Mouse (Mus musculus) layer of hippocampus, postnatal 14 days (tissue): ENCODE measurements around the gene Mapk6. TPM values are rescaled to one million over a fixed set of nuclear protein-coding genes. Genes with fewer than 3 reads are reported as not detected.
A peak's percentile ranks its signal among the peaks of the same experiment; 100 is the strongest.

Experiments
- DNase-seq, 2 experiments: peaks; one replicate each; pipeline ENCODE4 v3.0.0; 2021 to 2022; ENCODE audit warnings: low spot score in 2 of 2, mixed read lengths in 1 of 2
- total RNA-seq, 2 experiments: library from RNA; stranded (reverse); gene quantifications; 2 replicates each; pipeline ENCODE4 v1.2.3; 2021

The Mapk6 gene
- total RNA-seq, 2 experiments from 2014 or later: 40.6 to 42.1 TPM

- no peak for DNase-seq
Observed at GRCm38 (mm10) chr9:75425796-75426391, 16.1 kb upstream of the Mapk6 start.

DNA sequence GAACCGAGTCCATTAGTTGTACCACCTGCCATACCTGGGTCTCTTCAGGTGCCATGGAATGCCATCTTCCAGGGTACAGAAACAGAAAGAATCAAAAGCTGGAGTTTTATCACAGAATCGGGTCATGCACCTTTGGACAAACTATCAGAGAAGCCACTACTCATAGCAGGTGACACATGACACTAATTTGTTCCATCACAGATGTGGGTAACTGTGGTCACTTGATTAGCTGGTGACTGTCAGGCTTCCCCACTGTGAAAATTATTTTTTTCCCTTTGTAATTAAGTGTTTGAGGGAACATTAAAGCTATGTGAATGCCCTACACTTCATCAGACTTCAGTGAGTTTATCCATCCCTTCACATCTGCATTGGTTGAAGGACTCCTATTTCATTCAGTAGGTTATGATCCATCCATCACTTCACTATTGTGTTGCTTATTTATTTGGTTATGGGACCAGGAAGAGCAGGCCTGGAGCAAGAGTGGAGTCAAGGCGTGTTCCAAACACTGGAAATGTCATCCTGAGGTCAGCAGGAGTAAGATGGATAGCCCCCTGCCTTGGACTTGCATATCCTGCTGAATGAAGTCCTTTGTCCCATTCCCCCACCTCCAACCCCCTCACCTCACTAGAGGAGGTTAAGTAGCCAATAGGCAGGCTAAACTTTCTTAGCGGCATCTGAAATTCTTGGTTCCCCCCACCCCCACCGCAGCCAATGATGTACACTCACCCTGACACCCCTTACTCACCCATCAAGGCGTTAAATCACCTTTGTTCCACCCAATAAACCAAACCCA is 14.7 kb upstream of the Mapk6 start:
- no peak for DNase-seq

GRCm38 (mm10) chr9:75423683-75424082 is 13.9 kb upstream of the Mapk6 start:
- no peak for DNase-seq

GRCm38 (mm10) chr9:75422251-75422691 is 12.5 kb upstream of the Mapk6 start:
- DNase-seq: no peak

- DNase-seq: no peak
Observed at GRCm38 (mm10) chr9:75414204-75414603, 4.4 kb upstream of the Mapk6 start.

- DNase-seq: no peak
Observed at GRCm38 (mm10) chr9:75413206-75413605, 3.4 kb upstream of the Mapk6 start.

GRCm38 (mm10) chr9:75411584-75411983 is 1.8 kb upstream of the Mapk6 start:
- DNase-seq: no peak

DNA sequence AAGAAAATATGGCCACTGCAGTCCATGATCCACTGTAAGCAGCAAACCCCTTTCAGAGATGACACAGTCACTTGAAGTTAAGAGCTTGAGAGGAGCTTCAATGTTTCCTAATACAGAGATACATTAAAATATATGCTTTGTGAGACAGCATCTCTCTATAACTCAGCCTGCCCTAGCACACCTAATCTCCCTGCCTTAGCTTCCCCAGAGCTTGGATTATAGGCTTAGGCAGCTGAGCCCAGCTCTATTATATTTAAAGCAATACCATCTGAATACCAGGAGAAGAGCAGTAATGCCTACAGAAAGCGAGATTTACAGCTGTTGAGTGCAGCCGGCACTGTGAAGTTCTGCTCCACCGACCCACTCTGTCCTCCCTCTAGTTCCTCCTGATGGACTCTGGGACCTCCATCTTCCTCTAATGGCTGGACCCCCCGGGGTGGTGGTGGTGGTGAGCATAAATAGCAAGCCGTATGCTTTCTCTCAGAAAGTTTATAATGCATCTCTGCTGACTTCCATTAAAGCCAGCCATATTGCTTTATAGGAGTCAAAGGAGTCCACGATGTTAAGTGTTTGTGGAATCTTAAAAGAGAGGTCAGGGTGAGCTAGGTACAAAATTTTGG is 1.2 kb upstream of the Mapk6 start:
- DNase-seq: no peak

GRCm38 (mm10) chr9:75409031-75409851 is 564 bp downstream of the Mapk6 start:
- peak; percentile 49 to 64 for DNase-seq

GRCm38 (mm10) chr9:75408204-75408826 is 1.5 kb downstream of the Mapk6 start:
- DNase-seq: no peak

DNA sequence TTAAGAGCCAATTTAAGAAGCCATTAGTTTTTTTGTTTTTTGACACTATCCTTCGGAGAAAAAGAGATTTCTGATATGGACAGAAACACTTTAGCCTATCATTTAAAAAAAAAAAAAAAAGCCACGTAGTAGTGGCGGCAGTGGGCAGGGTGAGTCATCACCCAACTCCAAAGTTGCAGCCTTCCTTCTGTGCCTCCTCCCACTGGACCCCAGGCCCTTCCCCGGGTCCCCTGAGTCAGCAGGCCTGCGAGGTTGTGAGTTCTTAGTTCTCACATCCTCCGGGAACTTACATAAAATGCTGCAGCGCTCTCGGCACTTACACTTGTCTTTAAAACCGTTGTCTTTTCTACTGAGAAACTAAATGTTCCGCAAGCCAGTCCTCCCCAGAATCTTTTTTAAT is 2.0 kb downstream of the Mapk6 start:
- DNase-seq: no peak

- no peak for DNase-seq
Observed at GRCm38 (mm10) chr9:75406121-75406520, 3.7 kb downstream of the Mapk6 start.

GRCm38 (mm10) chr9:75403520-75403919 is 6.3 kb downstream of the Mapk6 start:
- DNase-seq: no peak

DNA sequence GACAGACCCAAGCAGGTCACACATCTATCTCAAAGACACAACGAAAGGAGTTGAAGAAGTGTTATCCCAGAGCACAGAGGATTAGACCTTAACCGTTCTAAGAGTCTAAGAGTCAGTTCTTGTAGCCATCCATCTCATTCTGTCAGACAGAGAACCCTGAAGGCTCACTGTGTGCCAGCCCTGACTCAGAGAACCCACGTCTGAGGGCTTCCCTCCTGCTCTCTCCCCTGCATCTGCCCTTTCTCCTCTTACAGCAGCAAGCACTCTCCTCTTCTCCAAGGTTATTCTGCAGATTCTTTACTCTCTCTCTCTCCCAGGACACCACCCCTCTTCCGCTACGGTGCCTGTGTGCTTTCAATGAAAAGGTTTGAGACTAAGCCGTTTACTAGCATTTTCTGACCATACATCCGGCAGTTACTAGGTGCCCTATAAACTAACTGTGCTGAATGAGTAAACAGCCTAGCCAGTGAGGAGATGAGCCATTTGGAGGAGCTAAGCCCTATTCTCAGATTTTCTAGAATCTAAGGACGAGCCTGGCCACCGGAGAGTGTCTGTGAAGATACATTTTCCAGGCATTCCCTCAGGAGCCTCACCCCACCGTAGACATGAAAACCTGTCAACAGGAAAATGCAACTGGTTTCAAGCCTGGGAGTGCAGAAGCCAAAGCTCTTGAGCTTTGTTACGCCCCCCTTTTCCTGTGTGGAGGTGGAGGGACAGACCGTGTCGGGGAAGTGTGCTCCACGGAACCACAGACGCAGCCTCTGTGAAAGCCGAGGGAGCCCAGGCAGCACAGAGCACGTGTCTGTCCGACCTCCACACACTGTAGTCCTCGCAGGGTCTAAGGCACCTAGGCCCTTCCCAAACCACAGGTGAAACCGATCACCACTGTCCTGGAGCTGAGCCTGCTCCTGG is 8.0 kb downstream of the Mapk6 start:
- DNase-seq: no peak

DNA sequence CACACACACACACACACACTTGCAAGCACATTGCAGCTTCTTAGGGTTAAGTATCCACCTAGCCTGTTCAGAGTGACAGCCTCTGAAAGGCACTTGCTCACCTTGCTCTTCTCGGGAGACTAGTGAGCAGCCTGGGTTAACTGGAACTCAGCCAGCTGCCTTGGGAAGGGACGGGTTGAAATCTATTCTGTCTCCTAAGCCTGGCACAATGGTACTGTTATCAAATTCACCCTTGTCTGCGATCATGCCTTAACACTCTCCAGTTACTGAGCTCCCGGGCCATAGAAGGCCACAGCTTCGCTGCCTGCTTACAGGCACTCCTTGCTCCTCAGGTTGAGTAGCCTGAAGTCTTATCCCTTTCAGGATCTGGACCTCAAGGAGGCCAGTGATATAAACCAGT is 9.2 kb downstream of the Mapk6 start:
- DNase-seq: no peak

GRCm38 (mm10) chr9:75399069-75399468 is 10.7 kb downstream of the Mapk6 start:
- DNase-seq: no peak

GRCm38 (mm10) chr9:75395971-75396370 is 13.8 kb downstream of the Mapk6 start:
- no peak for DNase-seq

DNA sequence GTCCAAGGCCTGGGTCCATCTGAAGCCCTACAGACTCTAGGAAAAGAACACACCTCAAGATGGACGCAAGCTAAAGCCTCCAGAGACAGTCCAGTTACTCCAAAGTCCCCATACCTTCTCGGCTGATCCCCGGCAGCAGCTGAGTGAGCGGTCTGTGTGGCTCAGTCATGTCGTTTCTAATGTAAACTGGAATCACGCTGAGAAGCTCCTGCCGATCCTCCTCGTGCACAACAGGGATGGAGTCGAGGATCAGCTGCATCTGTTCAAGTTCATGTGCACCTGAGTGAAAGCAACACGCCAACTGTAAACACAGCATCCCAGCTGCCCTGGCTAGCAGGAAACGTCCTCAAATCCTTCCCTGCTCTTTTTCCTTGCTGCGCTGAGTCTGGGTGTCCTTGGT is 16.6 kb downstream of the Mapk6 start:
- DNase-seq: no peak

DNA sequence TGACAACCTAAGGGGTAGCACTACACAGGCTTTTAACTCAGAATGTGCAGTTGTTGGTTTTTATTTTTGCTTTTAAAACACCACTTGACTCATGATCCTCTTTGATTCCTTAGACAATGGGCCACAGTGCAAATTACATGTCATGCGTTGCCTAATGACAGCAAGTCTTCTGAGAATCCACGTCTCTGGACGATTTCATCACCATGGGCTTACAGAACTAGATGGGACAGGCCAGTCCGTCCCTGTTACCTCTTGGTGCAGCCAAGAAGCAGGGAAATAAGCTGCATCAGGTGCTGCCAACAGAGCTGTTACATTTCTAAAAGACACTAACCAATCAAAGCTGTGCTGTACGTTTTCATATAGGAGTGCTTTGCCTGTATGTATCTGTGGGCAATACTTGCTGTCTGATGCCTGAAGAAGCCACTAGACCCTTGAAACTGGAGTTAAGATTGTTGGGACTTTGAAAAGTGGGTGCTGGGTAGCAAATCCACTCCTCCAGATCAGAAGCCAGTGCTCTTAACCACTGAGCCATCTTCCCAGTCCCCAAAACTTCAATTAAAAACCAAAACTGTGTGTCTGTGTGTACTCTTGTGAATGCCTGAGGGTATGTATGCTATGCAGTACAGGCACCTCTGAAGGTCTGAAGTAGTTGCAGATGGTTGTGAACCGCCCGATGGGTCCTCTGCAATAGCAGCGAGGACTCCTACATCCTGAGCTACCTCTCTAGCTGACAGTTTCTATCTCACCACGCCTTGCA is 24.4 kb downstream of the Mapk6 start:
- DNase-seq: no peak
